Mouse (Mus musculus) kidney, postnatal 14 days (tissue): ENCODE measurements around the gene Tnni3.

ENCODE experiments used
- DNase-seq: peaks from one replicate; pipeline ENCODE4 v3.0.0; 2022; ENCODE audit warnings: mixed read lengths

The Tnni3 gene

GRCm38 (mm10) chr7:4496468-4496867 lies 27.6 kb downstream of the Tnni3 start:
- no peak for DNase-seq

GRCm38 (mm10) chr7:4493991-4494390 lies 30.0 kb downstream of the Tnni3 start:
- DNase-seq, result no peak

GRCm38 (mm10) chr7:4492284-4493224 lies 31.5 kb downstream of the Tnni3 start:
- DNase-seq, result no peak

GRCm38 (mm10) chr7:4491308-4491707 lies 32.7 kb downstream of the Tnni3 start:
- DNase-seq, result peak; percentile 55

- no peak for DNase-seq
Observed at GRCm38 (mm10) chr7:4482281-4482680, 41.7 kb downstream of the Tnni3 start.

- peak; percentile 57 for DNase-seq
Observed at GRCm38 (mm10) chr7:4479674-4480073, 44.4 kb downstream of the Tnni3 start.

- no peak for DNase-seq
Observed at GRCm38 (mm10) chr7:4478796-4479291, 45.2 kb downstream of the Tnni3 start.

GRCm38 (mm10) chr7:4478021-4478795 lies 45.8 kb downstream of the Tnni3 start:
- peak; percentile 90 for DNase-seq

GRCm38 (mm10) chr7:4473940-4474339 lies 50.1 kb downstream of the Tnni3 start:
- no peak for DNase-seq

- peak; percentile 90 for DNase-seq
Observed at GRCm38 (mm10) chr7:4471179-4471555, 52.9 kb downstream of the Tnni3 start.

- peak; percentile 83 for DNase-seq
Observed at GRCm38 (mm10) chr7:4470275-4471178, 53.5 kb downstream of the Tnni3 start.
